Comparison of ENCODE assay signal across 22 mouse cellular contexts in genomic region chr10:127437354-127438113, GRCm38 (mm10). TPM values are rescaled to one million over a fixed set of nuclear protein-coding genes. Genes with fewer than 3 reads are reported as not detected.
DNase-seq lines count a peak whose midpoint lies in the region; ATAC-seq and TF ChIP-seq lines count a peak whose summit lies in the region.
"Had no signal": no experiment of that assay in that cellular context is flagged by ENCODE, and none has a peak within 500 bp of the region (broad histone marks: within the 10 kb centered on the region; RNA-seq: fewer than 3 reads in every experiment).

No protein-coding gene starts in this region.

- H3K9me3 ChIP-seq in liver, embryonic 11.5 days (ENCODE audit: control insufficient read depth, low read length), result no peaks in the 10 kb centered on the region
- H3K9me3 ChIP-seq in liver, embryonic 13.5 days (replicated peaks), result no peaks in the 10 kb centered on the region
- H3K9me3 ChIP-seq in liver, postnatal 0 days (ENCODE audit: low read length), result no peaks in the 10 kb centered on the region
- no peaks in the 10 kb centered on the region for H3K9me3 ChIP-seq in hindbrain, postnatal 0 days (ENCODE audit: low read length)
- H3K9me3 ChIP-seq: embryonic facial prominence, embryonic 13.5 days; forebrain, embryonic 12.5 days; heart, embryonic 15.5 days; hindbrain, embryonic 10.5 days had no signal

- no peak overlapping the region for H3K27ac ChIP-seq in liver, embryonic 11.5 days (ENCODE audit: low read depth, low read length)
- H3K27ac ChIP-seq in liver, embryonic 13.5 days, result no peak overlapping the region
- no peak overlapping the region for H3K27ac ChIP-seq in liver, postnatal 0 days (ENCODE audit: low read depth)
- no peak overlapping the region for H3K27ac ChIP-seq in hindbrain, postnatal 0 days
- H3K27ac ChIP-seq: embryonic facial prominence, embryonic 13.5 days; forebrain, embryonic 12.5 days; heart, adult 2 months; heart, embryonic 15.5 days; hindbrain, embryonic 10.5 days; hindbrain, embryonic 14.5 days had no signal

- peak; percentile 80 for ATAC-seq in liver, embryonic 11.5 days (replicated peaks; ENCODE audit: low FRiP score)
- peak; percentile 78 for ATAC-seq in liver, embryonic 13.5 days (ENCODE audit: low read depth)
- peak; percentile 70 for ATAC-seq in liver, postnatal 0 days
- no peak for ATAC-seq in hindbrain, postnatal 0 days
- ATAC-seq: forebrain, postnatal 0 days had no signal

- H3K9ac ChIP-seq in liver, embryonic 11.5 days (ENCODE audit: low read depth, low read length), result no peak overlapping the region
- H3K9ac ChIP-seq in liver, embryonic 13.5 days, result no peak overlapping the region
- H3K9ac ChIP-seq in liver, postnatal 0 days (replicated peaks), result no peak overlapping the region
- H3K9ac ChIP-seq in hindbrain, postnatal 0 days (replicated peaks; ENCODE audit: low read length), result no peak overlapping the region
- H3K9ac ChIP-seq: embryonic facial prominence, embryonic 13.5 days; forebrain, embryonic 12.5 days; forebrain, postnatal 0 days; heart, embryonic 15.5 days; hindbrain, embryonic 14.5 days had no signal

- no peaks in the 10 kb centered on the region for H3K36me3 ChIP-seq in liver, embryonic 11.5 days (ENCODE audit: control insufficient read depth, insufficient read depth, low read length)
- peaks cover 6% of the 10 kb centered on the region; the same call in 1 of the 2 replicates for H3K36me3 ChIP-seq in liver, embryonic 13.5 days
- 0 out of 2 replicates have a peak, but pooled peaks cover 3% of the 10 kb centered on the region for H3K36me3 ChIP-seq in liver, postnatal 0 days (replicated peaks; ENCODE audit: insufficient read depth, low read length)
- no peaks in the 10 kb centered on the region; the same call in 1 of the 2 replicates for H3K36me3 ChIP-seq in hindbrain, postnatal 0 days (ENCODE audit: insufficient read depth, low read length)
- H3K36me3 ChIP-seq: forebrain, embryonic 12.5 days; hindbrain, embryonic 10.5 days had no signal

- H3K4me1 ChIP-seq in liver, embryonic 11.5 days (replicated peaks; ENCODE audit: control insufficient read depth, insufficient read depth, low read length), result peaks cover 19% of the 10 kb centered on the region
- peaks cover 40% of the 10 kb centered on the region for H3K4me1 ChIP-seq in liver, embryonic 13.5 days (replicated peaks)
- H3K4me1 ChIP-seq in liver, postnatal 0 days (ENCODE audit: insufficient read depth), result peaks cover 3% of the 10 kb centered on the region; the same call in 1 of the 2 replicates
- H3K4me1 ChIP-seq in hindbrain, postnatal 0 days (ENCODE audit: insufficient read depth, low read length), result no peaks in the 10 kb centered on the region
- H3K4me1 ChIP-seq: embryonic facial prominence, embryonic 13.5 days; forebrain, embryonic 12.5 days; hindbrain, embryonic 10.5 days had no signal

- TF ChIP-seq CTCF in liver, postnatal 0 days (IDR thresholded peaks at IDR 0.05; ENCODE audit: low read depth), result no peak
- no peak for TF ChIP-seq CTCF in hindbrain, postnatal 0 days (IDR thresholded peaks at IDR 0.05; ENCODE audit: low read depth)

- H3K4me2 ChIP-seq in liver, embryonic 11.5 days, result no peak overlapping the region
- H3K4me2 ChIP-seq in liver, embryonic 13.5 days, result no peak overlapping the region
- H3K4me2 ChIP-seq in liver, postnatal 0 days (ENCODE audit: low read depth, low read length), result no peak overlapping the region
- H3K4me2 ChIP-seq in hindbrain, postnatal 0 days (ENCODE audit: low read depth, low read length), result no peak overlapping the region
- H3K4me2 ChIP-seq: embryonic facial prominence, embryonic 13.5 days; forebrain, embryonic 12.5 days; heart, embryonic 11.5 days; heart, embryonic 15.5 days; hindbrain, embryonic 14.5 days had no signal

- H3K27me3 ChIP-seq in liver, embryonic 11.5 days (replicated peaks; ENCODE audit: control insufficient read depth, insufficient read depth, low read length), result no peaks in the 10 kb centered on the region
- no peaks in the 10 kb centered on the region for H3K27me3 ChIP-seq in liver, embryonic 13.5 days
- H3K27me3 ChIP-seq in liver, postnatal 0 days (ENCODE audit: insufficient read depth, low read length), result no peaks in the 10 kb centered on the region
- no peaks in the 10 kb centered on the region for H3K27me3 ChIP-seq in hindbrain, postnatal 0 days (ENCODE audit: insufficient read depth, low read length)
- H3K27me3 ChIP-seq: embryonic facial prominence, embryonic 13.5 days; forebrain, embryonic 12.5 days; heart, embryonic 15.5 days had no signal

- WGBS in liver, embryonic 11.5 days, result 65% methylated on average over 5 of the region's 5 CpGs
- 32% methylated on average over 5 of the region's 5 CpGs for WGBS in liver, embryonic 13.5 days (ENCODE audit: insufficient replicate concordance)
- 63% methylated on average over 5 of the region's 5 CpGs for WGBS in liver, postnatal 0 days (ENCODE audit: insufficient replicate concordance)
- WGBS in hindbrain, postnatal 0 days, result 87% methylated on average over 5 of the region's 5 CpGs

- no peak for DNase-seq in liver, embryonic 11.5 days (ENCODE audit: low spot score)
- no peak for DNase-seq in liver
- DNase-seq in liver, embryonic 13.5 days, result no peak
- no peak for DNase-seq in liver, postnatal 0 days
- no peak for DNase-seq in urinary bladder, postnatal 25 days (ENCODE audit: low spot score)
- DNase-seq in thymus, postnatal 36 days, result no peak
- DNase-seq in hindbrain, postnatal 0 days (ENCODE audit: low spot score), result no peak
- DNase-seq: adrenal gland, adult 2 months; adrenal gland, postnatal 36 days; cerebellum, adult 11 months; cerebellum, adult 8-10 months; cerebellum, postnatal 25 days; forebrain, postnatal 0 days; gastrocnemius, postnatal 14 days; heart, adult 2 months; heart, postnatal 14 days had no signal

- TF ChIP-seq EP300 in liver, postnatal 0 days (IDR thresholded peaks at IDR 0.05; ENCODE audit: low read depth), result no peak

- H3K4me3 ChIP-seq in liver, embryonic 11.5 days (ENCODE audit: low read depth, low read length), result no peak overlapping the region
- H3K4me3 ChIP-seq in liver, embryonic 13.5 days (replicated peaks), result no peak overlapping the region
- no peak overlapping the region for H3K4me3 ChIP-seq in liver, postnatal 0 days (ENCODE audit: low read depth, low read length)
- H3K4me3 ChIP-seq in hindbrain, postnatal 0 days (ENCODE audit: low read length), result no peak overlapping the region
- H3K4me3 ChIP-seq: embryonic facial prominence, embryonic 13.5 days; forebrain, embryonic 12.5 days; heart, adult 2 months; heart, embryonic 15.5 days; hindbrain, embryonic 10.5 days had no signal

RNA-seq across cellular contexts. Expression of gene R3hdm2, which starts 57.4 kb away (rescaled TPM):
- polyA plus RNA-seq in liver, embryonic 11.5 days (2014; fragmentation: Nextera tagmentation; extraction: Ambion mirVana), result 25.4 and 33.8 TPM in 2 replicates
- polyA plus RNA-seq in liver, embryonic 13.5 days (2015; fragmentation: Nextera tagmentation; extraction: Ambion mirVana), result 14.4 and 15.3 TPM in 2 replicates
- polyA plus RNA-seq in liver, postnatal 0 days (2015; fragmentation: Nextera tagmentation; extraction: Ambion mirVana), result 16.6 and 17.3 TPM in 2 replicates
- total RNA-seq in hindbrain, postnatal 0 days (2014; rRNA removed), result 47.7 and 60.6 TPM in 2 replicates
- polyA plus RNA-seq in hindbrain, postnatal 0 days (2015; fragmentation: Nextera tagmentation; extraction: Ambion mirVana), result 39.3 and 47.6 TPM in 2 replicates
